Comparison of ENCODE assay signal across 14 mouse cellular contexts in the genomic region with DNA sequence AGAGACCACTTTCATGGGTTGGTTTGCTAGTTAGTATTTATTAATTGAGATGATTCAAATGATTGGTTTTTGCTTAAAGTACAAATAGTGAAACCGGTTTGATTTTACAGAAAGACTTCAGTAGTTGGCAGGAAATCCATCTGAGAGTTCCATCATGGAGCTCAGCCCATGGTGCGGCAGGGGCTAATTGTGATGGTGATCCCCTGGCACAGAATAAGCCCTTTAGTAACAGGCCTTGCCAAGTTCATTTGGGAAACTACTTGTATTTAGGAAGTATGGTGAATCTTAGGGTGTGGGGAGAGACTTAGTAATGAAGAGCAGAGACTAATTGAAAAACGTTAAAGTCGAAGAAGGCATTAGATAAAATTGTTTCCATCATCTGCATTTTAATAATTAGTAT.
DNase-seq lines count a peak whose midpoint lies in the region; ATAC-seq lines count a peak whose summit lies in the region.
"Had no signal": no experiment of that assay in that cellular context is flagged by ENCODE, and none has a peak within 500 bp of the region (broad histone marks: within the 10 kb centered on the region; RNA-seq: fewer than 3 reads in every experiment).

No protein-coding gene starts in this region.

- H3K4me2 ChIP-seq in hindbrain, embryonic 11.5 days (replicated peaks; ENCODE audit: low read depth, low read length): no peak overlapping the region
- H3K4me2 ChIP-seq in midbrain, embryonic 14.5 days (ENCODE audit: low read length): no peak overlapping the region
- H3K4me2 ChIP-seq: embryonic facial prominence, embryonic 15.5 days; heart, embryonic 13.5 days had no signal

- no peaks in the 10 kb centered on the region for H3K27me3 ChIP-seq in forebrain, embryonic 10.5 days (ENCODE audit: poor library complexity, severe bottlenecking)
- no peaks in the 10 kb centered on the region for H3K27me3 ChIP-seq in hindbrain, embryonic 11.5 days (ENCODE audit: control insufficient read depth, insufficient read depth, low read length)
- H3K27me3 ChIP-seq in midbrain, embryonic 14.5 days (ENCODE audit: control insufficient read depth, insufficient read depth, low read length): no peaks in the 10 kb centered on the region
- H3K27me3 ChIP-seq: embryonic facial prominence, embryonic 15.5 days; heart, embryonic 13.5 days had no signal

- DNase-seq in cerebellum, postnatal 14 days: peak; percentile 28 to 66
- no peak for DNase-seq in cerebellum, adult 11-12 months
- no peak for DNase-seq in forebrain, embryonic 10.5 days (ENCODE audit: extremely low spot score, low spot score)
- peak; percentile 3 for DNase-seq in hindbrain, embryonic 11.5 days (ENCODE audit: low spot score)
- DNase-seq in midbrain, embryonic 14.5 days: peak; percentile 63
- no peak for DNase-seq in natural killer cell, adult 2 months (ENCODE audit: low spot score in 2 of 2)
- no peak for DNase-seq in heart, postnatal 36 days
- DNase-seq in gastrocnemius, postnatal 36 days: no peak
- DNase-seq: adrenal gland, postnatal 36 days; lung, postnatal 14 days; right cerebral cortex, adult 18-20 months had no signal

- no peaks in the 10 kb centered on the region for H3K9me3 ChIP-seq in forebrain, embryonic 10.5 days
- H3K9me3 ChIP-seq in hindbrain, embryonic 11.5 days (ENCODE audit: control insufficient read depth, low read length): no peaks in the 10 kb centered on the region
- no peaks in the 10 kb centered on the region for H3K9me3 ChIP-seq in midbrain, embryonic 14.5 days (ENCODE audit: control insufficient read depth, low read length)
- H3K9me3 ChIP-seq: embryonic facial prominence, embryonic 15.5 days had no signal

- 60% methylated on average over 4 of the region's 4 CpGs for WGBS in forebrain, embryonic 10.5 days
- 66% methylated on average over 4 of the region's 4 CpGs for WGBS in hindbrain, embryonic 11.5 days
- WGBS in midbrain, embryonic 14.5 days: 45% methylated on average over 4 of the region's 4 CpGs

- H3K27ac ChIP-seq in forebrain, embryonic 10.5 days: peak overlapping the region; percentile 70; the same call in 1 of the 2 replicates
- no peak overlapping the region for H3K27ac ChIP-seq in hindbrain, embryonic 11.5 days (ENCODE audit: low read depth, low read length)
- H3K27ac ChIP-seq in midbrain, embryonic 14.5 days (replicated peaks; ENCODE audit: low read depth, low read length): no peak overlapping the region
- H3K27ac ChIP-seq: embryonic facial prominence, embryonic 15.5 days; heart, embryonic 13.5 days; layer of hippocampus, adult 2 months had no signal

- H3K4me1 ChIP-seq in forebrain, embryonic 10.5 days: peaks cover 16% of the 10 kb centered on the region
- H3K4me1 ChIP-seq in hindbrain, embryonic 11.5 days (replicated peaks; ENCODE audit: control insufficient read depth, insufficient read depth, low read length): no peaks in the 10 kb centered on the region
- 0 out of 2 replicates have a peak, but pooled peaks cover 2% of the 10 kb centered on the region for H3K4me1 ChIP-seq in midbrain, embryonic 14.5 days (ENCODE audit: control insufficient read depth, insufficient read depth, low read length)
- H3K4me1 ChIP-seq: embryonic facial prominence, embryonic 15.5 days; heart, embryonic 13.5 days had no signal

- no peak overlapping the region for H3K4me3 ChIP-seq in forebrain, embryonic 10.5 days
- no peak overlapping the region for H3K4me3 ChIP-seq in hindbrain, embryonic 11.5 days (ENCODE audit: low read depth, low read length)
- H3K4me3 ChIP-seq in midbrain, embryonic 14.5 days (replicated peaks; ENCODE audit: low read depth, low read length): no peak overlapping the region
- H3K4me3 ChIP-seq: embryonic facial prominence, embryonic 15.5 days; heart, embryonic 13.5 days; layer of hippocampus, adult 2 months had no signal

- no peak; the same call in 1 of the 2 replicates for ATAC-seq in hindbrain, embryonic 11.5 days (ENCODE audit: low FRiP score)
- peak; percentile 65; the same call in 1 of the 2 replicates for ATAC-seq in midbrain, embryonic 14.5 days (ENCODE audit: low FRiP score, low TSS enrichment)

- intact Hi-C loops in heart, postnatal 36 days (cut with DNase I): no loop called here
- intact Hi-C loops in gastrocnemius, postnatal 36 days (cut with DNase I): no loop called here

- no peaks in the 10 kb centered on the region for H3K36me3 ChIP-seq in forebrain, embryonic 10.5 days (replicated peaks)
- H3K36me3 ChIP-seq in hindbrain, embryonic 11.5 days (ENCODE audit: control insufficient read depth, insufficient read depth, low read length): no peaks in the 10 kb centered on the region
- no peaks in the 10 kb centered on the region for H3K36me3 ChIP-seq in midbrain, embryonic 14.5 days (ENCODE audit: control insufficient read depth, insufficient read depth, low read length)
- H3K36me3 ChIP-seq: embryonic facial prominence, embryonic 15.5 days; heart, embryonic 13.5 days had no signal

- no peak overlapping the region for H3K9ac ChIP-seq in hindbrain, embryonic 11.5 days (ENCODE audit: low read depth, low read length)
- no peak overlapping the region for H3K9ac ChIP-seq in midbrain, embryonic 14.5 days (replicated peaks; ENCODE audit: low read length)
- H3K9ac ChIP-seq: embryonic facial prominence, embryonic 15.5 days; heart, embryonic 13.5 days had no signal

Comparison
In these comparisons a context has a peak if more than half of its experiments do, and no peak if none do; other contexts are left out.
1. DNase-seq: peak in cerebellum, postnatal 14 days (2 of 2), hindbrain, embryonic 11.5 days (single experiment) and midbrain, embryonic 14.5 days (single experiment); none in cerebellum, adult 11-12 months (single experiment), forebrain, embryonic 10.5 days (single experiment), natural killer cell, adult 2 months (0 of 2), heart, postnatal 36 days (0 of 2) and gastrocnemius, postnatal 36 days (0 of 2).